Mouse (Mus musculus) embryonic facial prominence, embryonic 12.5 days (tissue): ENCODE measurements at regions not wholly inside any gene's neighbourhood (a gene's known extent, or its start where the extent isn't known, plus 50 kb on each side); places are given as distances from the start of the nearest gene placed in this dataset.

Source experiments
- ATAC-seq: fragments of 200-750 bp; cut with Nextera tagmentation; 2 replicates; pipeline ENCODE4 v1.8.0; 2017; ENCODE audit not compliant: insufficient number of reproducible peaks, insufficient read depth, low FRiP score, low TSS enrichment
- H3K27ac ChIP-seq: fragments of 300-500 bp; sonication (generic); 2 replicates; pipeline ENCODE4 v1.5.1; 2016; ENCODE audit warnings: mild to moderate bottlenecking
- H3K27me3 ChIP-seq: fragments of 300-500 bp; sonication (generic); 2 replicates; pipeline ENCODE4 v1.6.1; 2016; ENCODE audit warnings: mild to moderate bottlenecking, moderate library complexity
- H3K36me3 ChIP-seq: fragments of 300-500 bp; sonication (generic); 2 replicates; pipeline ENCODE4 v1.6.1; 2016; ENCODE audit warnings: mild to moderate bottlenecking
- H3K4me1 ChIP-seq: fragments of 300-500 bp; sonication (generic); 2 replicates; pipeline ENCODE4 v1.6.1; 2016
- H3K4me2 ChIP-seq: fragments of 300-500 bp; sonication (generic); replicated peaks from 2 replicates; pipeline ENCODE4 v1.6.1; 2016; ENCODE audit warnings: mild to moderate bottlenecking, moderate library complexity
- H3K4me3 ChIP-seq: fragments of 300-500 bp; sonication (generic); 2 replicates; pipeline ENCODE4 v1.5.1; 2016; ENCODE audit warnings: mild to moderate bottlenecking
- H3K9ac ChIP-seq: fragments of 300-500 bp; sonication (generic); 2 replicates; pipeline ENCODE4 v1.6.1; 2016; ENCODE audit warnings: mild to moderate bottlenecking, moderate library complexity
- H3K9me3 ChIP-seq: fragments of 300-500 bp; sonication (generic); 2 replicates; pipeline ENCODE4 v1.6.1; 2016; ENCODE audit warnings: mild to moderate bottlenecking, moderate library complexity
- WGBS: fragments of 180-500 bp; shearing (Covaris S2); methylation state at CpG from one replicate; pipeline ENCODE4 v1.1.7; 2016; 5-methylcytosine and 5-hydroxymethylcytosine counted together

GRCm38 (mm10) chr9:25655767-25656513 is 174.6 kb downstream of the Eepd1 start:
- Histone ChIP-seq H3K4me2 (no peak overlapping the region), H3K27ac (no peak overlapping the region), H3K9me3 (no peaks in the 10 kb centered on the region), H3K27me3 (no peaks in the 10 kb centered on the region), H3K36me3 (no peaks in the 10 kb centered on the region), H3K4me1 (no peaks in the 10 kb centered on the region), H3K4me3 (no peak overlapping the region), H3K9ac (no peak overlapping the region)
- WGBS, result 3% methylated on average over 3 of the region's 3 CpGs
- no peak for ATAC-seq

GRCm38 (mm10) chr9:25656534-25656933 is 175.2 kb downstream of the Eepd1 start:
- WGBS, result 85% methylated on average over 3 of the region's 3 CpGs
- Histone ChIP-seq H3K27me3 (no peaks in the 10 kb centered on the region), H3K9ac (no peak overlapping the region), H3K4me1 (no peaks in the 10 kb centered on the region), H3K27ac (no peak overlapping the region), H3K4me3 (no peak overlapping the region), H3K4me2 (no peak overlapping the region), H3K9me3 (no peaks in the 10 kb centered on the region), H3K36me3 (no peaks in the 10 kb centered on the region)
- ATAC-seq, result no peak

GRCm38 (mm10) chr9:25683635-25684333 is 202.4 kb downstream of the Eepd1 start:
- Histone ChIP-seq H3K36me3 (no peaks in the 10 kb centered on the region), H3K9me3 (no peaks in the 10 kb centered on the region), H3K27me3 (no peaks in the 10 kb centered on the region), H3K4me2 (no peak overlapping the region), H3K9ac (no peak overlapping the region), H3K4me1 (no peaks in the 10 kb centered on the region), H3K4me3 (no peak overlapping the region), H3K27ac (no peak overlapping the region)
- 67% methylated on average over 4 of the region's 4 CpGs for WGBS
- ATAC-seq, result no peak

- H3K4me3 ChIP-seq, result no peak overlapping the region
- no peaks in the 10 kb centered on the region for H3K27me3 ChIP-seq
- 47% methylated on average over 5 of the region's 5 CpGs for WGBS
- no peaks in the 10 kb centered on the region for H3K4me1 ChIP-seq
- H3K27ac ChIP-seq, result no peak overlapping the region
- ATAC-seq, result no peak
- no peaks in the 10 kb centered on the region for H3K9me3 ChIP-seq
- H3K36me3 ChIP-seq, result no peaks in the 10 kb centered on the region
- H3K9ac ChIP-seq, result no peak overlapping the region
- H3K4me2 ChIP-seq, result no peak overlapping the region
Observed at GRCm38 (mm10) chr9:25693632-25694031, 212.3 kb downstream of the Eepd1 start.

- Histone ChIP-seq H3K4me1 (no peaks in the 10 kb centered on the region), H3K9me3 (no peaks in the 10 kb centered on the region), H3K27ac (no peak overlapping the region), H3K9ac (no peak overlapping the region), H3K27me3 (no peaks in the 10 kb centered on the region), H3K4me2 (no peak overlapping the region), H3K36me3 (no peaks in the 10 kb centered on the region), H3K4me3 (no peak overlapping the region)
- WGBS, result 50% methylated on average over 3 of the region's 3 CpGs
- no peak for ATAC-seq
Observed at GRCm38 (mm10) chr9:25695018-25695417, 213.7 kb downstream of the Eepd1 start.

- Histone ChIP-seq H3K9me3 (no peaks in the 10 kb centered on the region), H3K4me3 (no peak overlapping the region), H3K27ac (no peak overlapping the region), H3K27me3 (no peaks in the 10 kb centered on the region), H3K4me2 (no peak overlapping the region), H3K4me1 (no peaks in the 10 kb centered on the region), H3K9ac (no peak overlapping the region), H3K36me3 (no peaks in the 10 kb centered on the region)
- no peak for ATAC-seq
Observed at GRCm38 (mm10) chr9:25713636-25714035, 232.3 kb downstream of the Eepd1 start.

GRCm38 (mm10) chr9:25744162-25744561 is 262.8 kb downstream of the Eepd1 start:
- WGBS, result 63% methylated on average over 6 of the region's 6 CpGs
- Histone ChIP-seq H3K36me3 (no peaks in the 10 kb centered on the region), H3K4me1 (no peaks in the 10 kb centered on the region), H3K27ac (no peak overlapping the region), H3K9me3 (no peaks in the 10 kb centered on the region), H3K4me3 (no peak overlapping the region), H3K9ac (no peak overlapping the region), H3K4me2 (no peak overlapping the region), H3K27me3 (no peaks in the 10 kb centered on the region)
- ATAC-seq, result no peak

GRCm38 (mm10) chr9:25751138-25751537 is 269.8 kb downstream of the Eepd1 start:
- no peak for ATAC-seq
- no peaks in the 10 kb centered on the region for H3K4me1 ChIP-seq
- H3K36me3 ChIP-seq, result no peaks in the 10 kb centered on the region
- no peak overlapping the region for H3K9ac ChIP-seq
- H3K4me2 ChIP-seq, result no peak overlapping the region
- H3K27ac ChIP-seq, result no peak overlapping the region
- H3K9me3 ChIP-seq, result no peaks in the 10 kb centered on the region
- no peak overlapping the region for H3K4me3 ChIP-seq
- H3K27me3 ChIP-seq, result no peaks in the 10 kb centered on the region

- Histone ChIP-seq H3K27ac (no peak overlapping the region), H3K36me3 (no peaks in the 10 kb centered on the region), H3K4me1 (no peaks in the 10 kb centered on the region), H3K4me2 (no peak overlapping the region), H3K9ac (no peak overlapping the region), H3K27me3 (no peaks in the 10 kb centered on the region), H3K4me3 (no peak overlapping the region), H3K9me3 (no peaks in the 10 kb centered on the region)
- ATAC-seq, result peak; percentile 41; the same call in 1 of the 2 replicates
- 48% methylated on average over 3 of the region's 3 CpGs for WGBS
Observed at GRCm38 (mm10) chr9:25773899-25774298, 292.6 kb downstream of the Eepd1 start.

GRCm38 (mm10) chr9:25782631-25783030 is 301.3 kb downstream of the Eepd1 start:
- Histone ChIP-seq H3K4me2 (no peak overlapping the region), H3K9me3 (0 out of 2 replicates have a peak, but pooled peaks cover 2% of the 10 kb centered on the region), H3K4me3 (no peak overlapping the region), H3K4me1 (no peaks in the 10 kb centered on the region), H3K27me3 (no peaks in the 10 kb centered on the region), H3K27ac (no peak overlapping the region), H3K36me3 (no peaks in the 10 kb centered on the region), H3K9ac (no peak overlapping the region)
- 97% methylated on average over 1 of the region's 1 CpGs for WGBS
- no peak for ATAC-seq

- H3K27ac ChIP-seq, result no peak overlapping the region
- H3K4me2 ChIP-seq, result no peak overlapping the region
- no peak overlapping the region for H3K4me3 ChIP-seq
- WGBS, result 82% methylated on average over 8 of the region's 8 CpGs
- H3K9me3 ChIP-seq, result no peaks in the 10 kb centered on the region
- no peak for ATAC-seq
- no peaks in the 10 kb centered on the region for H3K27me3 ChIP-seq
- H3K9ac ChIP-seq, result no peak overlapping the region
- no peaks in the 10 kb centered on the region for H3K36me3 ChIP-seq
- no peaks in the 10 kb centered on the region for H3K4me1 ChIP-seq
Observed at GRCm38 (mm10) chr9:25795142-25795910, 314.0 kb downstream of the Eepd1 start.

- Histone ChIP-seq H3K9ac (no peak overlapping the region), H3K36me3 (no peaks in the 10 kb centered on the region), H3K4me3 (no peak overlapping the region), H3K4me2 (no peak overlapping the region), H3K27me3 (no peaks in the 10 kb centered on the region), H3K27ac (no peak overlapping the region), H3K9me3 (no peaks in the 10 kb centered on the region), H3K4me1 (no peaks in the 10 kb centered on the region)
- no peak for ATAC-seq
Observed at GRCm38 (mm10) chr9:25809562-25809961, 328.2 kb downstream of the Eepd1 start.
